Mouse (Mus musculus) limb, embryonic 11.5 days (tissue): ENCODE data around the gene Trio. TPM values are rescaled to one million over a fixed set of nuclear protein-coding genes. Genes with fewer than 3 reads are reported as not detected.

Experiments
- ATAC-seq: fragments of 200-750 bp; cut with Nextera tagmentation; 2 replicates; pipeline ENCODE4 v1.8.0; 2017; ENCODE audit warnings: low read depth; ENCODE audit not compliant: insufficient number of reproducible peaks, low FRiP score, low TSS enrichment
- DNase-seq: peaks from one replicate; pipeline ENCODE4 v3.0.0-alpha.2; 2015; ENCODE audit warnings: low spot score
- H3K27ac ChIP-seq: fragments of 300-500 bp; sonication (generic); replicated peaks from 2 replicates; pipeline ENCODE4 v1.5.1; 2014; ENCODE audit warnings: low read depth, mild to moderate bottlenecking, low read length
- H3K27me3 ChIP-seq: fragments of 300-500 bp; sonication (generic); 2 replicates; pipeline ENCODE4 v1.6.1; 2014; ENCODE audit warnings: mild to moderate bottlenecking, low read length, mixed read lengths; ENCODE audit not compliant: control insufficient read depth, insufficient read depth
- H3K36me3 ChIP-seq: fragments of 300-500 bp; sonication (generic); 2 replicates; pipeline ENCODE4 v1.6.1; 2014; ENCODE audit warnings: mild to moderate bottlenecking, low read length, moderate library complexity, mixed read lengths; ENCODE audit not compliant: control insufficient read depth, insufficient read depth
- H3K4me1 ChIP-seq: fragments of 300-500 bp; sonication (generic); 2 replicates; pipeline ENCODE4 v1.6.1; 2014; ENCODE audit warnings: low read length, mixed read lengths; ENCODE audit not compliant: control insufficient read depth, insufficient read depth
- H3K4me2 ChIP-seq: fragments of 300-500 bp; sonication (generic); 2 replicates; pipeline ENCODE4 v1.6.1; 2014; ENCODE audit warnings: low read depth, mild to moderate bottlenecking, moderate library complexity; ENCODE audit not compliant: severe bottlenecking
- H3K4me3 ChIP-seq: fragments of 300-500 bp; sonication (generic); 2 replicates; pipeline ENCODE4 v1.5.1; 2014; ENCODE audit warnings: low read depth, low read length
- H3K9ac ChIP-seq: fragments of 300-500 bp; sonication (generic); 2 replicates; pipeline ENCODE4 v1.6.1; 2014; ENCODE audit warnings: mild to moderate bottlenecking, low read length
- H3K9me3 ChIP-seq: fragments of 300-500 bp; sonication (generic); 2 replicates; pipeline ENCODE4 v1.6.1; 2016; ENCODE audit warnings: low read length; ENCODE audit not compliant: control insufficient read depth
- WGBS: fragments of 180-500 bp; shearing (Covaris S2); extraction: QIAGEN DNeasy Blood & Tissue Kit; methylation state at CpG from one replicate; pipeline ENCODE4 v1.1.7; 2014; 5-methylcytosine and 5-hydroxymethylcytosine counted together
- polyA plus RNA-seq: library from polyadenylated mRNA; unstranded; fragments of >200 nt; fragmentation: Nextera tagmentation; extraction: Ambion mirVana; gene quantifications from 2 replicates; pipeline ENCODE4 v1.2.1, GENCODE M21; 2014

Gene Trio
- polyA plus RNA-seq, 1 experiment from 2014 or later = 64.8 TPM

GRCm38 (mm10) chr15:27754571-27755260, 270.9 kb downstream of the Trio start:
- Histone ChIP-seq H3K4me2 (no peak overlapping the region), H3K4me1 (peaks cover 8% of the 10 kb centered on the region), H3K27me3 (no peaks in the 10 kb centered on the region), H3K27ac (no peak overlapping the region), H3K9ac (no peak overlapping the region), H3K36me3 (peaks cover 16% of the 10 kb centered on the region; the same call in 1 of the 2 replicates), H3K9me3 (no peaks in the 10 kb centered on the region), H3K4me3 (no peak overlapping the region)
- WGBS = 81% methylated on average over 7 of the region's 7 CpGs
- DNase-seq (no peak), ATAC-seq (no peak)

GRCm38 (mm10) chr15:27753923-27754322, 271.7 kb downstream of the Trio start:
- Histone ChIP-seq H3K27me3 (no peaks in the 10 kb centered on the region), H3K9ac (no peak overlapping the region), H3K9me3 (no peaks in the 10 kb centered on the region), H3K4me2 (no peak overlapping the region), H3K36me3 (peaks cover 23% of the 10 kb centered on the region; the same call in 1 of the 2 replicates), H3K27ac (no peak overlapping the region), H3K4me1 (peaks cover 3% of the 10 kb centered on the region), H3K4me3 (no peak overlapping the region)
- ATAC-seq = no peak
- 75% methylated on average over 5 of the region's 5 CpGs for WGBS
- DNase-seq = no peak

- no peaks in the 10 kb centered on the region for H3K27me3 ChIP-seq
- H3K36me3 ChIP-seq = peaks cover 32% of the 10 kb centered on the region; the same call in 1 of the 2 replicates
- WGBS = 86% methylated on average over 7 of the region's 7 CpGs
- H3K4me2 ChIP-seq = no peak overlapping the region
- no peaks in the 10 kb centered on the region for H3K9me3 ChIP-seq
- H3K9ac ChIP-seq = no peak overlapping the region
- H3K4me1 ChIP-seq = no peaks in the 10 kb centered on the region
- no peak overlapping the region for H3K27ac ChIP-seq
- ATAC-seq = no peak
- DNase-seq = no peak
- no peak overlapping the region for H3K4me3 ChIP-seq
Observed at GRCm38 (mm10) chr15:27752677-27753342, 272.8 kb downstream of the Trio start.

GRCm38 (mm10) chr15:27751612-27752405, 273.8 kb downstream of the Trio start:
- Histone ChIP-seq H3K4me1 (no peaks in the 10 kb centered on the region), H3K4me2 (no peak overlapping the region), H3K9me3 (no peaks in the 10 kb centered on the region), H3K4me3 (no peak overlapping the region), H3K27ac (no peak overlapping the region), H3K27me3 (no peaks in the 10 kb centered on the region), H3K36me3 (peaks cover 37% of the 10 kb centered on the region; the same call in 1 of the 2 replicates), H3K9ac (no peak overlapping the region)
- DNase-seq (peak; percentile 68), ATAC-seq (peak; percentile 24; the same call in 1 of the 2 replicates)
- 87% methylated on average over 12 of the region's 12 CpGs for WGBS

GRCm38 (mm10) chr15:27748739-27749138, 276.9 kb downstream of the Trio start:
- no peak for ATAC-seq

GRCm38 (mm10) chr15:27747512-27747911, 278.1 kb downstream of the Trio start:
- DNase-seq = no peak
- H3K9me3 ChIP-seq = no peaks in the 10 kb centered on the region
- no peak overlapping the region for H3K9ac ChIP-seq
- H3K4me1 ChIP-seq = no peaks in the 10 kb centered on the region
- H3K27ac ChIP-seq = no peak overlapping the region
- H3K4me2 ChIP-seq = no peak overlapping the region
- ATAC-seq = no peak
- 94% methylated on average over 18 of the region's 18 CpGs for WGBS
- H3K27me3 ChIP-seq = no peaks in the 10 kb centered on the region
- no peak overlapping the region for H3K4me3 ChIP-seq
- peaks cover 59% of the 10 kb centered on the region for H3K36me3 ChIP-seq

More at GRCm38 (mm10) chr15:27748739-27749138, 276.9 kb downstream of the Trio start:
- H3K4me3 ChIP-seq = no peak overlapping the region
- no peak overlapping the region for H3K4me2 ChIP-seq
- H3K27me3 ChIP-seq = no peaks in the 10 kb centered on the region
- WGBS = 88% methylated on average over 8 of the region's 8 CpGs
- peaks cover 52% of the 10 kb centered on the region for H3K36me3 ChIP-seq
- H3K27ac ChIP-seq = no peak overlapping the region
- no peak overlapping the region for H3K9ac ChIP-seq
- H3K9me3 ChIP-seq = no peaks in the 10 kb centered on the region
- DNase-seq = no peak
- no peaks in the 10 kb centered on the region for H3K4me1 ChIP-seq

GRCm38 (mm10) chr15:27744995-27745394, 280.7 kb downstream of the Trio start:
- no peaks in the 10 kb centered on the region for H3K9me3 ChIP-seq
- 91% methylated on average over 5 of the region's 5 CpGs for WGBS
- H3K4me3 ChIP-seq = no peak overlapping the region
- H3K9ac ChIP-seq = no peak overlapping the region
- H3K27ac ChIP-seq = no peak overlapping the region
- peaks cover 62% of the 10 kb centered on the region for H3K36me3 ChIP-seq
- H3K4me1 ChIP-seq = no peaks in the 10 kb centered on the region
- no peak overlapping the region for H3K4me2 ChIP-seq
- no peak for DNase-seq
- ATAC-seq = no peak
- no peaks in the 10 kb centered on the region for H3K27me3 ChIP-seq

GRCm38 (mm10) chr15:27740080-27740479, 285.6 kb downstream of the Trio start:
- Histone ChIP-seq H3K4me1 (no peaks in the 10 kb centered on the region), H3K9ac (no peak overlapping the region), H3K9me3 (no peaks in the 10 kb centered on the region), H3K36me3 (peaks cover 41% of the 10 kb centered on the region), H3K4me3 (no peak overlapping the region), H3K4me2 (no peak overlapping the region), H3K27ac (no peak overlapping the region), H3K27me3 (no peaks in the 10 kb centered on the region)
- ATAC-seq = no peak
- 93% methylated on average over 7 of the region's 7 CpGs for WGBS
- DNase-seq = no peak
